Comparison of ENCODE assay signal across 30 mouse cellular contexts in genomic region chr16:55990311-55990710, GRCm38 (mm10). TPM values are rescaled to one million over a fixed set of nuclear protein-coding genes. Genes with fewer than 3 reads are reported as not detected.
DNase-seq lines count a peak whose midpoint lies in the region; ATAC-seq lines count a peak whose summit lies in the region.
"Had no signal": no experiment of that assay in that cellular context is flagged by ENCODE, and none has a peak within 500 bp of the region (broad histone marks: within the 10 kb centered on the region; RNA-seq: fewer than 3 reads in every experiment).

No protein-coding gene starts in this region.

- no peak for ATAC-seq in heart, embryonic 11.5 days (replicated peaks; ENCODE audit: insufficient number of reproducible peaks, low FRiP score, low TSS enrichment)
- ATAC-seq in granulocyte monocyte progenitor cell, adult 5-6 weeks (replicated peaks; ENCODE audit: poor library complexity, severe bottlenecking) = peak; percentile 91
- peak; percentile 46; the same call in 1 of the 2 replicates for ATAC-seq in neutrophil, adult 5-6 weeks (ENCODE audit: extremely low read depth, insufficient number of reproducible peaks, low FRiP score, poor library complexity, severe bottlenecking)
- ATAC-seq in hindbrain, embryonic 11.5 days (ENCODE audit: low FRiP score) = no peak
- ATAC-seq: forebrain, embryonic 15.5 days; hindbrain, postnatal 0 days; Patski had no signal

- no peak overlapping the region for H3K9ac ChIP-seq in heart, embryonic 11.5 days (ENCODE audit: low read depth, low read length)
- H3K9ac ChIP-seq in hindbrain, embryonic 11.5 days (ENCODE audit: low read depth, low read length) = no peak overlapping the region
- H3K9ac ChIP-seq: embryonic facial prominence, embryonic 12.5 days; embryonic facial prominence, embryonic 15.5 days; forebrain, embryonic 12.5 days; forebrain, embryonic 15.5 days; heart, embryonic 12.5 days; heart, embryonic 15.5 days; hindbrain, embryonic 14.5 days had no signal

- H3K27me3 ChIP-seq in heart, embryonic 11.5 days (ENCODE audit: control insufficient read depth, insufficient read depth, low read length) = no peaks in the 10 kb centered on the region
- H3K27me3 ChIP-seq in hindbrain, embryonic 11.5 days (ENCODE audit: control insufficient read depth, insufficient read depth, low read length) = no peaks in the 10 kb centered on the region
- H3K27me3 ChIP-seq: CH12.LX; embryonic facial prominence, embryonic 12.5 days; embryonic facial prominence, embryonic 15.5 days; forebrain, embryonic 12.5 days; forebrain, embryonic 15.5 days; heart, embryonic 12.5 days; heart, embryonic 15.5 days; Patski had no signal

- H3K27ac ChIP-seq in heart, embryonic 11.5 days (ENCODE audit: low read depth, low read length) = no peak overlapping the region
- H3K27ac ChIP-seq in hindbrain, embryonic 11.5 days (ENCODE audit: low read depth, low read length) = no peak overlapping the region
- H3K27ac ChIP-seq: embryonic facial prominence, embryonic 12.5 days; embryonic facial prominence, embryonic 15.5 days; forebrain, embryonic 12.5 days; forebrain, embryonic 15.5 days; heart, embryonic 15.5 days; hindbrain, embryonic 10.5 days; hindbrain, embryonic 14.5 days; hindbrain, postnatal 0 days had no signal

- H3K4me2 ChIP-seq in heart, embryonic 11.5 days = no peak overlapping the region
- H3K4me2 ChIP-seq in hindbrain, embryonic 11.5 days (replicated peaks; ENCODE audit: low read depth, low read length) = no peak overlapping the region
- H3K4me2 ChIP-seq: embryonic facial prominence, embryonic 12.5 days; embryonic facial prominence, embryonic 15.5 days; forebrain, embryonic 12.5 days; forebrain, embryonic 15.5 days; heart, embryonic 12.5 days; heart, embryonic 15.5 days; hindbrain, embryonic 14.5 days had no signal

- no peaks in the 10 kb centered on the region for H3K4me1 ChIP-seq in heart, embryonic 11.5 days (ENCODE audit: control insufficient read depth, insufficient read depth, low read length)
- no peaks in the 10 kb centered on the region for H3K4me1 ChIP-seq in hindbrain, embryonic 11.5 days (replicated peaks; ENCODE audit: control insufficient read depth, insufficient read depth, low read length)
- H3K4me1 ChIP-seq: embryonic facial prominence, embryonic 12.5 days; embryonic facial prominence, embryonic 15.5 days; forebrain, embryonic 12.5 days; forebrain, embryonic 15.5 days; heart, embryonic 12.5 days; heart, embryonic 15.5 days; hindbrain, embryonic 10.5 days had no signal

- peak; percentile 54 for DNase-seq in heart, adult 11 months
- peak; percentile 13 for DNase-seq in lung, postnatal 25 days (ENCODE audit: low spot score)
- no peak for DNase-seq in lung, postnatal 4 days
- DNase-seq in left cerebral cortex, adult 11 months (ENCODE audit: low spot score) = no peak
- DNase-seq in hindbrain, embryonic 11.5 days (ENCODE audit: low spot score) = no peak
- DNase-seq: adrenal gland, postnatal 10 days; adrenal gland, postnatal 36 days; B cell, adult 2 months; cerebellum, adult 18-20 months; cerebellum, adult 9-10 months; cerebellum, postnatal 14 days; gastrocnemius, postnatal 25 days; heart, postnatal 10 days; heart, postnatal 36 days had no signal

- WGBS in heart, embryonic 11.5 days (ENCODE audit: insufficient replicate concordance) = 87% methylated on average over 4 of the region's 4 CpGs
- WGBS in hindbrain, embryonic 11.5 days = 96% methylated on average over 4 of the region's 4 CpGs

- H3K4me3 ChIP-seq in heart, embryonic 11.5 days (ENCODE audit: low read depth, low read length) = no peak overlapping the region
- H3K4me3 ChIP-seq in hindbrain, embryonic 11.5 days (ENCODE audit: low read depth, low read length) = no peak overlapping the region
- H3K4me3 ChIP-seq: embryonic facial prominence, embryonic 12.5 days; embryonic facial prominence, embryonic 15.5 days; erythroblast, embryonic 14.5 days; forebrain, embryonic 12.5 days; forebrain, embryonic 15.5 days; heart, embryonic 12.5 days; heart, embryonic 15.5 days; hindbrain, embryonic 10.5 days had no signal

- peaks cover 9% of the 10 kb centered on the region; the same call in 1 of the 2 replicates for H3K36me3 ChIP-seq in heart, embryonic 11.5 days (ENCODE audit: control insufficient read depth, insufficient read depth, low read length)
- no peaks in the 10 kb centered on the region for H3K36me3 ChIP-seq in hindbrain, embryonic 11.5 days (ENCODE audit: control insufficient read depth, insufficient read depth, low read length)

- H3K9me3 ChIP-seq in heart, embryonic 11.5 days (replicated peaks; ENCODE audit: control insufficient read depth, low read length) = no peaks in the 10 kb centered on the region
- H3K9me3 ChIP-seq in hindbrain, embryonic 11.5 days (ENCODE audit: control insufficient read depth, low read length) = no peaks in the 10 kb centered on the region
- H3K9me3 ChIP-seq: embryonic facial prominence, embryonic 12.5 days; embryonic facial prominence, embryonic 15.5 days; forebrain, embryonic 12.5 days; forebrain, embryonic 15.5 days; G1E; heart, embryonic 12.5 days; heart, embryonic 15.5 days; hindbrain, embryonic 10.5 days had no signal

RNA-seq across cellular contexts. Expression of gene Zbtb11, which starts 16.6 kb away (rescaled TPM):
- 13.3 and 13.8 TPM in 2 replicates for polyA plus RNA-seq in heart, embryonic 11.5 days (2014; fragmentation: Nextera tagmentation; extraction: Ambion mirVana)
- 28.3 and 30.6 TPM in 2 replicates for total RNA-seq in granulocyte monocyte progenitor cell, adult 5-6 weeks (2014; fragmentation: Nextera tagmentation)
- 41.1 and 48.1 TPM in 2 replicates for total RNA-seq in granulocyte monocyte progenitor cell, adult 5-6 weeks (2017)
- 49.6 and 49.8 TPM in 2 replicates for total RNA-seq in neutrophil, adult 5-6 weeks (2017)
- polyA plus RNA-seq in hindbrain, embryonic 11.5 days (2014; fragmentation: Nextera tagmentation; extraction: Ambion mirVana) = 15.0 and 20.9 TPM in 2 replicates

RNA-seq across cellular contexts. Expression of gene Rpl24, which starts 24.2 kb away (rescaled TPM):
- 617 and 672 TPM in 2 replicates for polyA plus RNA-seq in heart, embryonic 11.5 days (2014; fragmentation: Nextera tagmentation; extraction: Ambion mirVana)
- total RNA-seq in granulocyte monocyte progenitor cell, adult 5-6 weeks (2014; fragmentation: Nextera tagmentation) = 1,672 and 1,793 TPM in 2 replicates
- total RNA-seq in granulocyte monocyte progenitor cell, adult 5-6 weeks (2017) = 1,306 and 1,376 TPM in 2 replicates
- 417 and 420 TPM in 2 replicates for total RNA-seq in neutrophil, adult 5-6 weeks (2017)
- 787 and 791 TPM in 2 replicates for polyA plus RNA-seq in hindbrain, embryonic 11.5 days (2014; fragmentation: Nextera tagmentation; extraction: Ambion mirVana)

RNA-seq across cellular contexts. Expression of gene Pcnp, which starts 39.2 kb away (rescaled TPM):
- polyA plus RNA-seq in heart, embryonic 11.5 days (2014; fragmentation: Nextera tagmentation; extraction: Ambion mirVana) = 172 and 199 TPM in 2 replicates
- total RNA-seq in granulocyte monocyte progenitor cell, adult 5-6 weeks (2014; fragmentation: Nextera tagmentation) = 92.3 and 115 TPM in 2 replicates
- 120 and 143 TPM in 2 replicates for total RNA-seq in granulocyte monocyte progenitor cell, adult 5-6 weeks (2017)
- 87.3 and 91.0 TPM in 2 replicates for total RNA-seq in neutrophil, adult 5-6 weeks (2017)
- polyA plus RNA-seq in hindbrain, embryonic 11.5 days (2014; fragmentation: Nextera tagmentation; extraction: Ambion mirVana) = 325 and 347 TPM in 2 replicates

RNA-seq across cellular contexts. Expression of gene Trmt10c, which starts 47.3 kb away (rescaled TPM):
- polyA plus RNA-seq in heart, embryonic 11.5 days (2014; fragmentation: Nextera tagmentation; extraction: Ambion mirVana) = 23.6 and 24.5 TPM in 2 replicates
- total RNA-seq in granulocyte monocyte progenitor cell, adult 5-6 weeks (2014; fragmentation: Nextera tagmentation) = 24.1 and 26.0 TPM in 2 replicates
- 38.0 and 49.4 TPM in 2 replicates for total RNA-seq in granulocyte monocyte progenitor cell, adult 5-6 weeks (2017)
- total RNA-seq in neutrophil, adult 5-6 weeks (2017) = 25.3 and 25.5 TPM in 2 replicates
- 29.4 and 30.3 TPM in 2 replicates for polyA plus RNA-seq in hindbrain, embryonic 11.5 days (2014; fragmentation: Nextera tagmentation; extraction: Ambion mirVana)

RNA-seq across cellular contexts. Expression of gene Cep97, which starts 55.7 kb away (rescaled TPM):
- 7.4 and 11.9 TPM in 2 replicates for polyA plus RNA-seq in heart, embryonic 11.5 days (2014; fragmentation: Nextera tagmentation; extraction: Ambion mirVana)
- 15.2 and 16.5 TPM in 2 replicates for total RNA-seq in granulocyte monocyte progenitor cell, adult 5-6 weeks (2014; fragmentation: Nextera tagmentation)
- 17.0 and 25.5 TPM in 2 replicates for total RNA-seq in granulocyte monocyte progenitor cell, adult 5-6 weeks (2017)
- 20.9 and 23.3 TPM in 2 replicates for total RNA-seq in neutrophil, adult 5-6 weeks (2017)
- polyA plus RNA-seq in hindbrain, embryonic 11.5 days (2014; fragmentation: Nextera tagmentation; extraction: Ambion mirVana) = 18.7 and 23.0 TPM in 2 replicates

Comparison
In these comparisons a context has a peak if more than half of its experiments do, and no peak if none do; other contexts are left out.
1. DNase-seq: peak in heart, adult 11 months (single experiment) and lung, postnatal 25 days (single experiment); none in lung, postnatal 4 days (0 of 2), left cerebral cortex, adult 11 months (single experiment) and hindbrain, embryonic 11.5 days (single experiment).
2. ATAC-seq: peak in granulocyte monocyte progenitor cell, adult 5-6 weeks (single experiment) and neutrophil, adult 5-6 weeks (single experiment); none in heart, embryonic 11.5 days (single experiment) and hindbrain, embryonic 11.5 days (single experiment).